Mouse (Mus musculus) cortical plate, adult 2 months (tissue): ENCODE measurements around the gene Kif1c. TPM values are rescaled to one million over a fixed set of nuclear protein-coding genes. Genes with fewer than 3 reads are reported as not detected.

ENCODE experiments used
- H3K27ac ChIP-seq: fragments of 200-500 bp; 2 replicates; pipeline ENCODE4 v1.5.1; 2012; ENCODE audit warnings: low read length, control low read depth, inconsistent platforms; ENCODE audit not compliant: insufficient read depth
- H3K4me1 ChIP-seq: fragments of 200-500 bp; 2 replicates; pipeline ENCODE4 v1.6.1; 2011; ENCODE audit warnings: low read length; ENCODE audit not compliant: control insufficient read depth, insufficient read depth
- H3K4me3 ChIP-seq: fragments of 200-500 bp; 2 replicates; pipeline ENCODE4 v1.5.1; 2011; ENCODE audit warnings: mild to moderate bottlenecking, low read length, control low read depth; ENCODE audit not compliant: insufficient read depth
- CTCF ChIP-seq: fragments of 200-500 bp; IDR thresholded peaks from 2 replicates; pipeline ENCODE4 v1.5.1; 2011; ENCODE audit warnings: mild to moderate bottlenecking, control low read depth, low read length; ENCODE audit not compliant: insufficient read depth; ENCODE audit errors: extremely low read depth
- POLR2A ChIP-seq: fragments of 200-500 bp; IDR thresholded peaks from 2 replicates; pipeline ENCODE4 v1.6.1; 2011; ENCODE audit warnings: mild to moderate bottlenecking, low read length, control low read depth; ENCODE audit not compliant: insufficient read depth; ENCODE audit errors: extremely low read depth
- polyA plus RNA-seq: library from polyadenylated mRNA; depleted of rRNA; stranded (reverse); fragments of >200 nt; gene quantifications from 2 replicates; pipeline ENCODE4 v1.2.3, GENCODE M21; 2012

Kif1c gene
- polyA plus RNA-seq, 1 experiment = 53.7 TPM

GRCm38 (mm10) chr11:70702781-70703180 is 2.4 kb downstream of the Kif1c start:
- TF ChIP-seq CTCF = no peak
- TF ChIP-seq POLR2A = no peak
- Histone ChIP-seq H3K4me1 (peaks cover 2% of the 10 kb centered on the region; the same call in 1 of the 2 replicates), H3K4me3 (no peak overlapping the region; the same call in 1 of the 2 replicates), H3K27ac (no peak overlapping the region)

- TF ChIP-seq CTCF (no peak), POLR2A (no peak)
Measured at GRCm38 (mm10) chr11:70706127-70706526, 5.8 kb downstream of the Kif1c start.

GRCm38 (mm10) chr11:70711026-70711425 is 10.7 kb downstream of the Kif1c start:
- no peak overlapping the region for H3K4me3 ChIP-seq
- TF ChIP-seq CTCF (no peak), POLR2A (no peak)
- H3K4me1 ChIP-seq = peaks cover 2% of the 10 kb centered on the region; the same call in 1 of the 2 replicates
- no peak overlapping the region for H3K27ac ChIP-seq

More at GRCm38 (mm10) chr11:70706127-70706526, 5.8 kb downstream of the Kif1c start:
- Histone ChIP-seq H3K4me1 (peaks cover 2% of the 10 kb centered on the region; the same call in 1 of the 2 replicates), H3K4me3 (no peak overlapping the region), H3K27ac (no peak overlapping the region)

GRCm38 (mm10) chr11:70713222-70713621 is 12.9 kb downstream of the Kif1c start:
- Histone ChIP-seq H3K27ac (no peak overlapping the region), H3K4me1 (peaks cover 2% of the 10 kb centered on the region; the same call in 1 of the 2 replicates), H3K4me3 (no peak overlapping the region)
- no peak for TF ChIP-seq CTCF
- no peak for TF ChIP-seq POLR2A

- H3K27ac ChIP-seq = no peak overlapping the region
- no peak overlapping the region for H3K4me3 ChIP-seq
- peaks cover 2% of the 10 kb centered on the region; the same call in 1 of the 2 replicates for H3K4me1 ChIP-seq
- TF ChIP-seq POLR2A (no peak), CTCF (no peak)
Measured at GRCm38 (mm10) chr11:70715832-70716231, 15.5 kb downstream of the Kif1c start.

GRCm38 (mm10) chr11:70718481-70718880 is 18.1 kb downstream of the Kif1c start:
- H3K27ac ChIP-seq = no peak overlapping the region
- TF ChIP-seq POLR2A = no peak
- TF ChIP-seq CTCF = no peak
- no peaks in the 10 kb centered on the region for H3K4me1 ChIP-seq
- no peak overlapping the region for H3K4me3 ChIP-seq

GRCm38 (mm10) chr11:70720567-70720966 is 20.2 kb downstream of the Kif1c start:
- Histone ChIP-seq H3K4me1 (no peaks in the 10 kb centered on the region), H3K4me3 (no peak overlapping the region), H3K27ac (no peak overlapping the region)
- TF ChIP-seq POLR2A (no peak), CTCF (no peak)

GRCm38 (mm10) chr11:70721072-70721471 is 20.7 kb downstream of the Kif1c start:
- H3K4me3 ChIP-seq = no peak overlapping the region
- TF ChIP-seq POLR2A (no peak), CTCF (no peak)
- H3K4me1 ChIP-seq = no peaks in the 10 kb centered on the region
- H3K27ac ChIP-seq = no peak overlapping the region

- TF ChIP-seq CTCF = no peak
- no peak for TF ChIP-seq POLR2A
- Histone ChIP-seq H3K4me3 (no peak overlapping the region), H3K4me1 (no peaks in the 10 kb centered on the region), H3K27ac (no peak overlapping the region)
Measured at GRCm38 (mm10) chr11:70724706-70725105, 24.4 kb downstream of the Kif1c start.

- Histone ChIP-seq H3K4me1 (peaks cover 6% of the 10 kb centered on the region; the same call in 1 of the 2 replicates), H3K27ac (no peak overlapping the region), H3K4me3 (no peak overlapping the region)
- TF ChIP-seq POLR2A (no peak), CTCF (no peak)
Measured at GRCm38 (mm10) chr11:70726585-70726984, 26.2 kb downstream of the Kif1c start.
